Mouse (Mus musculus) c-Kit-negative CD71-positive TER-119-positive erythroid progenitor cells, embryonic 14.5 days (primary cell): ENCODE data around the gene Ccdc181.
"Not testable (repeated sequence)": the region's sequence is repeated elsewhere in the genome, so short reads cannot be mapped to it uniquely, and the experiment has no call there.

Source experiments
- DNase-seq: peaks from one replicate; pipeline ENCODE4 v3.0.0-alpha.2; 2013; ENCODE audit warnings: low read depth, low spot score

Gene Ccdc181

GRCm38 (mm10) chr1:164275455-164275954 is at the start of gene Ccdc181:
Gene Ccdc181 (plus strand): TSS chr1:164275585.
- DNase-seq: peak; percentile 86

GRCm38 (mm10) chr1:164231937-164232570 is 43.3 kb upstream of the Ccdc181 start:
- not testable (repeated sequence) for DNase-seq

- DNase-seq: no peak
Observed at GRCm38 (mm10) chr1:164233447-164233846, 41.9 kb upstream of the Ccdc181 start.

- DNase-seq: no peak
Observed at GRCm38 (mm10) chr1:164235078-164235477, 40.3 kb upstream of the Ccdc181 start.

GRCm38 (mm10) chr1:164236078-164236477 is 39.3 kb upstream of the Ccdc181 start:
- no peak for DNase-seq

GRCm38 (mm10) chr1:164241494-164241893 is 33.9 kb upstream of the Ccdc181 start:
- no peak for DNase-seq

GRCm38 (mm10) chr1:164242809-164243208 is 32.6 kb upstream of the Ccdc181 start:
- no peak for DNase-seq

- no peak for DNase-seq
Observed at GRCm38 (mm10) chr1:164247442-164247841, 27.9 kb upstream of the Ccdc181 start.

GRCm38 (mm10) chr1:164247971-164248370 is 27.4 kb upstream of the Ccdc181 start:
- peak; percentile 2 for DNase-seq

- DNase-seq: peak; percentile 95
Observed at GRCm38 (mm10) chr1:164248465-164249331, 26.7 kb upstream of the Ccdc181 start, which contains the start of gene Slc19a2. Gene Slc19a2 (plus strand): TSS chr1:164249046.

- DNase-seq: no peak
Observed at GRCm38 (mm10) chr1:164249332-164249711, 26.1 kb upstream of the Ccdc181 start.

GRCm38 (mm10) chr1:164250391-164251150 is 24.8 kb upstream of the Ccdc181 start:
- DNase-seq: peak; percentile 44

- no peak for DNase-seq
Observed at GRCm38 (mm10) chr1:164251438-164251837, 23.9 kb upstream of the Ccdc181 start.

- no peak for DNase-seq
Observed at GRCm38 (mm10) chr1:164252551-164252950, 22.8 kb upstream of the Ccdc181 start.

- DNase-seq: no peak
Observed at GRCm38 (mm10) chr1:164254836-164255235, 20.5 kb upstream of the Ccdc181 start.

GRCm38 (mm10) chr1:164260171-164261028 is 15.0 kb upstream of the Ccdc181 start:
- no peak for DNase-seq

- DNase-seq: no peak
Observed at GRCm38 (mm10) chr1:164261553-164261952, 13.8 kb upstream of the Ccdc181 start.

GRCm38 (mm10) chr1:164270941-164271340 is 4.4 kb upstream of the Ccdc181 start:
- no peak for DNase-seq

- no peak for DNase-seq
Observed at GRCm38 (mm10) chr1:164273659-164274058, 1.7 kb upstream of the Ccdc181 start.

GRCm38 (mm10) chr1:164276552-164276951 is 1.2 kb downstream of the Ccdc181 start:
- no peak for DNase-seq

GRCm38 (mm10) chr1:164279332-164279731 is 3.9 kb downstream of the Ccdc181 start:
- no peak for DNase-seq
